Mouse (Mus musculus) ES-E14 (cell line): ENCODE results near the gene Bag5. TPM values are rescaled to one million over a fixed set of nuclear protein-coding genes. Genes with fewer than 3 reads are reported as not detected.

Experiments used
- DNase-seq: peaks from one replicate; pipeline ENCODE4 v3.0.0-alpha.2; 2013; ENCODE audit warnings: low read depth, low spot score
- H3K27ac ChIP-seq: 2 replicates; pipeline ENCODE4 v1.5.1; 2012; ENCODE audit warnings: low read depth, mild to moderate bottlenecking, low read length, moderate library complexity, mixed read lengths; ENCODE audit not compliant: poor library complexity, insufficient read depth, severe bottlenecking
- H3K36me3 ChIP-seq: 2 replicates; pipeline ENCODE4 v1.6.1; 2012; ENCODE audit warnings: mild to moderate bottlenecking, low read length, moderate library complexity, mixed read lengths; ENCODE audit not compliant: control insufficient read depth, poor library complexity, insufficient read depth, severe bottlenecking
- H3K4me1 ChIP-seq, 2 experiments: fragments of 150-350 bp in 1 of 2; sonication (generic) in 1 of 2; 2 replicates each; pipeline ENCODE4 v1.6.1; 2012; ENCODE audit warnings: low read length in 2 of 2, mild to moderate bottlenecking in 1 of 2, mixed read lengths in 1 of 2; ENCODE audit not compliant: control insufficient read depth in 2 of 2, insufficient read depth in 2 of 2, poor library complexity in 1 of 2
- H3K4me3 ChIP-seq, 2 experiments: fragments of 150-350 bp in 1 of 2; sonication (generic) in 1 of 2; 2 replicates each; pipeline ENCODE4 v1.5.1; 2012; ENCODE audit warnings: low read length in 2 of 2, low read depth in 1 of 2, mild to moderate bottlenecking in 1 of 2, mixed read lengths in 1 of 2; ENCODE audit not compliant: insufficient read depth in 1 of 2, poor library complexity in 1 of 2, severe bottlenecking in 1 of 2
- H3K9ac ChIP-seq: 2 replicates; pipeline ENCODE4 v1.6.1; 2012; ENCODE audit warnings: low read depth, mild to moderate bottlenecking, low read length, mixed read lengths; ENCODE audit not compliant: poor library complexity, insufficient read depth, severe bottlenecking
- H3K9me3 ChIP-seq: fragments of 150-350 bp; sonication (generic); 2 replicates; pipeline ENCODE4 v1.6.1; 2012; ENCODE audit warnings: low read depth, mild to moderate bottlenecking, low read length; ENCODE audit not compliant: control insufficient read depth, insufficient read depth
- CHD2 ChIP-seq: IDR thresholded peaks from 2 replicates; pipeline ENCODE4 v1.6.1; 2014; ENCODE audit warnings: mild to moderate bottlenecking, low read depth, low read length, inconsistent platforms
- HCFC1 ChIP-seq: IDR thresholded peaks from 2 replicates; pipeline ENCODE4 v1.6.1; 2012; ENCODE audit warnings: low read length, inconsistent platforms, borderline replicate concordance; ENCODE audit not compliant: insufficient read depth
- MAFK ChIP-seq: IDR thresholded peaks from 2 replicates; pipeline ENCODE4 v1.6.1; 2014; ENCODE audit warnings: mild to moderate bottlenecking, low read depth, low read length, inconsistent platforms; ENCODE audit not compliant: insufficient read depth
- ZC3H11A ChIP-seq: IDR thresholded peaks from 2 replicates; pipeline ENCODE4 v1.6.1; 2012; ENCODE audit warnings: low read depth, mild to moderate bottlenecking, inconsistent platforms, low read length, borderline replicate concordance
- ZNF384 ChIP-seq: IDR thresholded peaks from 2 replicates; pipeline ENCODE4 v1.6.1; 2012; ENCODE audit warnings: low read depth, low read length, inconsistent platforms
- in situ Hi-C, 2 experiments: fragments of 600-800 bp; cut with MboI; formaldehyde crosslinking; loops; one replicate each; pipeline ENCODE4 v1.15.1; 2025; ENCODE audit warnings: low sequenced_read_pairs in 2 of 2, inconsistent platforms in 1 of 2; ENCODE audit not compliant: unreplicated experiment in 2 of 2
- total RNA-seq: library from RNA; depleted of rRNA; stranded (reverse); fragments of 300-350 nt; gene quantifications from 2 replicates; pipeline ENCODE4 v1.2.3, GENCODE M21; 2012

The Bag5 gene
- total RNA-seq, 1 experiment = 14.8 TPM

DNA sequence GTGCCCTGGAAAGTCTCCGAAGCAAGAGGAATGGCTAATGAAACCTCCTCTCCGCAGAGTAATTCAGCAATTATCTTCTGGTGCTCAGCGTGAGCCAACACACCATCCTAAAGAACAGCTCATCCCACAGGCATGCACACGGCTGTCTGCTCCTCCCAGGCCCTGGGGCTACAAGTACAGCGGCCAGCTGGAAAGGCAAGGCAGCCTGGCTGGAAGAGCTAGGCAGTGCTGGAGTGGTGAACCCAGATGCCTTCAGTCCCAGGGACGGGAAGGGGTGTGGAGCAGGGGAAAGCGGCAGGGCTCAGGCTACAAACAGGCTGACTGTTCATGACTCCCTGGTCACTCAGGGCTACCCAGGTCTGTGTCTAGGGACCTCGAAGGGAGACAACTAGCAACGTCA lies 8.4 kb downstream of the Bag5 start:
- no peak for TF ChIP-seq ZC3H11A
- no peak for TF ChIP-seq CHD2
- TF ChIP-seq MAFK = no peak
- TF ChIP-seq HCFC1 = no peak
- no peak for TF ChIP-seq ZNF384
- DNase-seq = peak; percentile 51
- Histone ChIP-seq H3K4me3 (no peak overlapping the region), H3K9ac (no peak overlapping the region), H3K27ac (no peak overlapping the region), H3K9me3 (no peaks in the 10 kb centered on the region), H3K36me3 (no peaks in the 10 kb centered on the region; the same call in 1 of the 2 replicates), H3K4me1 (peaks cover 0 to 11% of the 10 kb centered on the region in 2 experiments; a peak in 1 of 4 replicates)
- in situ Hi-C loops = no loop called here

DNA sequence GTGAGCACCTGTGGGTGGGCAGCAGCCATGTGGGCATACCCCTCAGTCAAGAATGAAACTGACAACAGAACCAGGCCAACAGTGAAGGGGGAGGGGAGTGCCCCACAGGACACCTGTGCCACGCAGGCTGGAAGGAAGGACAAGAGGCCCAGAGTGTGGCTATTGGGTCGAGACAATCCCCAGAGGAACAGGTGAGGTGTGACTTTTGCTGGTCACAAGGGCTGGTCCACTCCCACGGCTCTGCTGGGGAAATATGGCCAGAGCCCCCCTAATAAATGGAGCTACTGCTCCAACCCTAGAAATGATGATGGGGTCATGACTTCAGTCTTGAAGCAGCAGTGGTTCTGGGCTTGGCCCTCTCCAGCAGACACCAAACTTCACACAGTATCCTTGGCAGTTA lies 9.8 kb downstream of the Bag5 start:
- Histone ChIP-seq H3K4me1 (peaks cover 0 to 11% of the 10 kb centered on the region in 2 experiments; a peak in 1 of 4 replicates), H3K27ac (no peak overlapping the region), H3K4me3 (no peak overlapping the region), H3K9me3 (no peaks in the 10 kb centered on the region), H3K9ac (no peak overlapping the region), H3K36me3 (no peaks in the 10 kb centered on the region)
- DNase-seq = no peak
- TF ChIP-seq HCFC1 (no peak), CHD2 (no peak), ZC3H11A (no peak), ZNF384 (no peak), MAFK (no peak)
- in situ Hi-C loops = no loop called here

DNA sequence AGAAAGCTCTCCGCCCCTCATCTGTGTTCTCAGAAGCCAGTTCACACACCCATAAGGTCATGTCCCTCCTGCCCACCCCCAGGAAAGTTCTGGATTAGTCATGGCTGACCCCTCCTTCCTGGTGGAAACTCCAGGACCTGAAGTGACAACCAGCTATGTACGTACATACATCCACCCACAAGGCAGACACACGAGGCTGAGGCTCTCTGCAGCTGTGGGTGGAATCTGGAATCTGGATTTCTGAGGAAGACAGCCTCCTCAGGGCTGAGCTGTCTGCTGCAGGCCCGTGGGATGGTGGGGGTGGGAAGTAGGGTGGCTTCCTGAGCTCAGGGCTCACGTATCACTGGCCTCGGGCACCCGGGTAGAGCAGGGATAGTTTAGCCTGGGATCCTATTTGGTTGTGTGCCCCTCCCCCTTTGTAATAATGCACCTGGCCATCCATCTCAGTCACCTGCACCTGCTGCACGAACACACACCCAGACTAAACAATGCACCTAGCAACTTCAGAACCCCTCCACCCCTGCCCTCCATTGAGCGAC lies 12.1 kb downstream of the Bag5 start:
- in situ Hi-C loops = no loop called here
- Histone ChIP-seq H3K4me3 (no peak overlapping the region), H3K9me3 (no peaks in the 10 kb centered on the region), H3K4me1 (peaks cover 0 to 10% of the 10 kb centered on the region in 2 experiments; a peak in 1 of 4 replicates), H3K36me3 (no peaks in the 10 kb centered on the region), H3K9ac (no peak overlapping the region), H3K27ac (no peak overlapping the region)
- TF ChIP-seq MAFK (no peak), CHD2 (no peak), ZC3H11A (no peak), HCFC1 (no peak)
- no peak for DNase-seq

DNA sequence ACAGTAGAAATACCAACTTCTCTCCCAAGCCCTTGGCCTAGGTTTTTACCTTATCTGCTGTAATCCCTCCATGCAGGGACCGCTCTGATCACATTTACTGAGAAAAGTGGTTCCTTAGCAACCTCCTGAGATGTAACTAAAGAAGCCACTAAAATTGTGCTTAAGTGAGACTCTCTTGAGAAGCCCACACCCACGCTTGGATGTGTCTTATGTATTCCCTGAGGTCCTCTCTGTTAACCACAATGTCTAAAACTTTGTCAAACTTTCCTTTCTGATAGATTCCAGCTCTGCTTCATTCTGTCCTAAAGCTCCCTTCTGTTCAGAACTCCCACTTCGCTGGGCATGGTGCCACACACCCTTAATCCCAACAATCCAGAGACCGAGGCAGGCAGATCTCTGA lies 13.5 kb downstream of the Bag5 start:
- Histone ChIP-seq H3K9ac (no peak overlapping the region), H3K4me3 (no peak overlapping the region), H3K9me3 (no peaks in the 10 kb centered on the region), H3K36me3 (no peaks in the 10 kb centered on the region), H3K27ac (no peak overlapping the region), H3K4me1 (peaks cover 2 to 10% of the 10 kb centered on the region in 2 experiments; a peak in 2 of 4 replicates)
- TF ChIP-seq ZC3H11A (no peak), HCFC1 (no peak), CHD2 (no peak), ZNF384 (no peak), MAFK (no peak)
- DNase-seq = no peak
- in situ Hi-C loops = no loop called here
